Mouse (Mus musculus): ENCODE measurements around the gene Lrch1. TPM values are rescaled to one million over a fixed set of nuclear protein-coding genes. Genes with fewer than 3 reads are reported as not detected.

Lrch1 gene
- total RNA-seq, 1 experiment, result 3.3 TPM

- H3K36me3 ChIP-seq (ENCODE audit: control insufficient read depth, insufficient read depth, low read length, poor library complexity, severe bottlenecking), result no peaks in the 10 kb centered on the region; the same call in 1 of the 2 replicates
- in situ Hi-C loops (cut with MboI; ENCODE audit: low sequenced_read_pairs in 2 of 2, unreplicated experiment in 2 of 2), result no loop called here
- no peaks in the 10 kb centered on the region for H3K9me3 ChIP-seq (ENCODE audit: control insufficient read depth, insufficient read depth, low read depth, low read length)
- no peak for DNase-seq (ENCODE audit: low read depth, low spot score)
- TF ChIP-seq CHD2 (IDR thresholded peaks at IDR 0.05; ENCODE audit: low read depth, low read length), result no peak
- TF ChIP-seq ZC3H11A (IDR thresholded peaks at IDR 0.05; ENCODE audit: borderline replicate concordance, low read depth, low read length), result no peak
- no peak for TF ChIP-seq HCFC1 (IDR thresholded peaks at IDR 0.05; ENCODE audit: borderline replicate concordance, insufficient read depth, low read length)
- TF ChIP-seq ZNF384 (IDR thresholded peaks at IDR 0.05; ENCODE audit: low read depth, low read length), result no peak
- TF ChIP-seq MAFK (IDR thresholded peaks at IDR 0.05; ENCODE audit: insufficient read depth, low read depth, low read length), result no peak
- H3K4me3 ChIP-seq (ENCODE audit: insufficient read depth in 1 of 2, low read depth in 1 of 2, low read length in 2 of 2, poor library complexity in 1 of 2, severe bottlenecking in 1 of 2), result no peak overlapping the region
- H3K27ac ChIP-seq (ENCODE audit: insufficient read depth, low read depth, low read length, poor library complexity, severe bottlenecking), result no peak overlapping the region
- peaks cover 5 to 9% of the 10 kb centered on the region in 2 experiments for H3K4me1 ChIP-seq (ENCODE audit: control insufficient read depth in 2 of 2, insufficient read depth in 2 of 2, low read length in 2 of 2, poor library complexity in 1 of 2)
- no peak overlapping the region for H3K9ac ChIP-seq (ENCODE audit: insufficient read depth, low read depth, low read length, poor library complexity, severe bottlenecking)
These were observed 32.0 kb downstream of the Lrch1 start for GRCm38 (mm10) chr14:74915658-74916057.

- DNase-seq (ENCODE audit: low read depth, low spot score), result no peak
- no peak overlapping the region for H3K27ac ChIP-seq (ENCODE audit: insufficient read depth, low read depth, low read length, poor library complexity, severe bottlenecking)
- no peak overlapping the region for H3K9ac ChIP-seq (ENCODE audit: insufficient read depth, low read depth, low read length, poor library complexity, severe bottlenecking)
- TF ChIP-seq ZNF384 (IDR thresholded peaks at IDR 0.05; ENCODE audit: low read depth, low read length), result no peak
- TF ChIP-seq MAFK (IDR thresholded peaks at IDR 0.05; ENCODE audit: insufficient read depth, low read depth, low read length), result no peak
- TF ChIP-seq CHD2 (IDR thresholded peaks at IDR 0.05; ENCODE audit: low read depth, low read length), result no peak
- no peak for TF ChIP-seq HCFC1 (IDR thresholded peaks at IDR 0.05; ENCODE audit: borderline replicate concordance, insufficient read depth, low read length)
- H3K4me3 ChIP-seq (ENCODE audit: insufficient read depth in 1 of 2, low read depth in 1 of 2, low read length in 2 of 2, poor library complexity in 1 of 2, severe bottlenecking in 1 of 2), result no peak overlapping the region
- H3K9me3 ChIP-seq (ENCODE audit: control insufficient read depth, insufficient read depth, low read depth, low read length), result no peaks in the 10 kb centered on the region
- peaks cover 5 to 11% of the 10 kb centered on the region in 2 experiments for H3K4me1 ChIP-seq (ENCODE audit: control insufficient read depth in 2 of 2, insufficient read depth in 2 of 2, low read length in 2 of 2, poor library complexity in 1 of 2)
- H3K36me3 ChIP-seq (ENCODE audit: control insufficient read depth, insufficient read depth, low read length, poor library complexity, severe bottlenecking), result no peaks in the 10 kb centered on the region; the same call in 1 of the 2 replicates
- in situ Hi-C loops (cut with MboI; ENCODE audit: low sequenced_read_pairs in 2 of 2, unreplicated experiment in 2 of 2), result no loop called here
These were observed 32.7 kb downstream of the Lrch1 start for GRCm38 (mm10) chr14:74915025-74915424.

GRCm38 (mm10) chr14:74913381-74914230, 34.1 kb downstream of the Lrch1 start:
- Histone ChIP-seq H3K9ac (ENCODE audit: insufficient read depth, low read depth, low read length, poor library complexity, severe bottlenecking) (no peak overlapping the region; the same call in 1 of the 2 replicates), H3K4me1 (ENCODE audit: control insufficient read depth in 2 of 2, insufficient read depth in 2 of 2, low read length in 2 of 2, poor library complexity in 1 of 2) (peaks cover 5 to 6% of the 10 kb centered on the region in 2 experiments), H3K27ac (ENCODE audit: insufficient read depth, low read depth, low read length, poor library complexity, severe bottlenecking) (no peak overlapping the region), H3K9me3 (ENCODE audit: control insufficient read depth, insufficient read depth, low read depth, low read length) (no peaks in the 10 kb centered on the region), H3K36me3 (ENCODE audit: control insufficient read depth, insufficient read depth, low read length, poor library complexity, severe bottlenecking) (no peaks in the 10 kb centered on the region; the same call in 1 of the 2 replicates), H3K4me3 (ENCODE audit: insufficient read depth in 1 of 2, low read depth in 1 of 2, low read length in 2 of 2, poor library complexity in 1 of 2, severe bottlenecking in 1 of 2) (no peak overlapping the region)
- no peak for DNase-seq (ENCODE audit: low read depth, low spot score)
- in situ Hi-C loops (cut with MboI; ENCODE audit: low sequenced_read_pairs in 2 of 2, unreplicated experiment in 2 of 2), result no loop called here
- no peak for TF ChIP-seq ZNF384 (IDR thresholded peaks at IDR 0.05; ENCODE audit: low read depth, low read length)
- no peak for TF ChIP-seq MAFK (IDR thresholded peaks at IDR 0.05; ENCODE audit: insufficient read depth, low read depth, low read length)
- TF ChIP-seq CHD2 (IDR thresholded peaks at IDR 0.05; ENCODE audit: low read depth, low read length), result no peak
- TF ChIP-seq HCFC1 (IDR thresholded peaks at IDR 0.05; ENCODE audit: borderline replicate concordance, insufficient read depth, low read length), result no peak
- no peak for TF ChIP-seq ZC3H11A (IDR thresholded peaks at IDR 0.05; ENCODE audit: borderline replicate concordance, low read depth, low read length)

- H3K4me3 ChIP-seq (ENCODE audit: insufficient read depth in 1 of 2, low read depth in 1 of 2, low read length in 2 of 2, poor library complexity in 1 of 2, severe bottlenecking in 1 of 2), result no peak overlapping the region
- no peak overlapping the region for H3K27ac ChIP-seq (ENCODE audit: insufficient read depth, low read depth, low read length, poor library complexity, severe bottlenecking)
- DNase-seq (ENCODE audit: low read depth, low spot score), result no peak
- TF ChIP-seq CHD2 (IDR thresholded peaks at IDR 0.05; ENCODE audit: low read depth, low read length) (no peak), HCFC1 (IDR thresholded peaks at IDR 0.05; ENCODE audit: borderline replicate concordance, insufficient read depth, low read length) (no peak), MAFK (IDR thresholded peaks at IDR 0.05; ENCODE audit: insufficient read depth, low read depth, low read length) (no peak), ZNF384 (IDR thresholded peaks at IDR 0.05; ENCODE audit: low read depth, low read length) (no peak), ZC3H11A (IDR thresholded peaks at IDR 0.05; ENCODE audit: borderline replicate concordance, low read depth, low read length) (no peak)
- H3K36me3 ChIP-seq (ENCODE audit: control insufficient read depth, insufficient read depth, low read length, poor library complexity, severe bottlenecking), result no peaks in the 10 kb centered on the region; the same call in 1 of the 2 replicates
- no peak overlapping the region for H3K9ac ChIP-seq (ENCODE audit: insufficient read depth, low read depth, low read length, poor library complexity, severe bottlenecking)
- no peaks in the 10 kb centered on the region for H3K9me3 ChIP-seq (ENCODE audit: control insufficient read depth, insufficient read depth, low read depth, low read length)
- H3K4me1 ChIP-seq (ENCODE audit: control insufficient read depth in 2 of 2, insufficient read depth in 2 of 2, low read length in 2 of 2, poor library complexity in 1 of 2), result peaks cover 5 to 6% of the 10 kb centered on the region in 2 experiments
- in situ Hi-C loops (cut with MboI; ENCODE audit: low sequenced_read_pairs in 2 of 2, unreplicated experiment in 2 of 2), result no loop called here
These were observed 37.3 kb downstream of the Lrch1 start for GRCm38 (mm10) chr14:74910363-74910762.

All from ES-E14 (cell line).